Mouse (Mus musculus) E14TG2a.4 (cell line): ENCODE data around the gene Spint2.
"Not testable (repeated sequence)": the region's sequence is repeated elsewhere in the genome, so short reads cannot be mapped to it uniquely, and the experiment has no call there.

ENCODE experiments used
- CTCF ChIP-seq: conservative IDR thresholded peaks from 2 replicates; pipeline ENCODE4 v1.5.1; 2014; ENCODE audit warnings: low read length
- NANOG ChIP-seq: IDR thresholded peaks from 2 replicates; pipeline ENCODE4 v1.6.1; 2014; ENCODE audit warnings: borderline replicate concordance, low read length, mixed read lengths

GRCm38 (mm10) chr7:29212775-29213560 lies 68.7 kb downstream of the Spint2 start:
- not testable (repeated sequence) for TF ChIP-seq CTCF, NANOG
